Comparison of ENCODE assay signal across 7 mouse cellular contexts in genomic region chr7:30444154-30444970, GRCm38 (mm10). TPM values are rescaled to one million over a fixed set of nuclear protein-coding genes. Genes with fewer than 3 reads are reported as not detected.
A peak's percentile ranks its signal among the peaks of the same experiment; 100 is the strongest.
DNase-seq lines count a peak whose midpoint lies in the region; ATAC-seq and TF ChIP-seq lines count a peak whose summit lies in the region.

No protein-coding gene starts in this region.

- H3K4me3 ChIP-seq in ES-Bruce4 (ENCODE audit: low read depth, low read length): peak overlapping the region; percentile 57
- H3K4me3 ChIP-seq in embryonic fibroblast, embryonic 13.5 days (ENCODE audit: insufficient read depth, low read length): peak overlapping the region; percentile 51
- peak overlapping the region; percentile 64 for H3K4me3 ChIP-seq in limb, embryonic 15.5 days
- peak overlapping the region; percentile 83 for H3K4me3 ChIP-seq in neural tube, embryonic 14.5 days (ENCODE audit: low read depth, low read length)

- H3K27me3 ChIP-seq in ES-Bruce4 (ENCODE audit: control insufficient read depth, insufficient read depth, low read length, poor library complexity, severe bottlenecking): no peaks in the 10 kb centered on the region
- peaks cover 17% of the 10 kb centered on the region; the same call in 1 of the 2 replicates for H3K27me3 ChIP-seq in limb, embryonic 15.5 days
- H3K27me3 ChIP-seq in neural tube, embryonic 14.5 days (ENCODE audit: control insufficient read depth, insufficient read depth, low read length): no peaks in the 10 kb centered on the region

- no peak for TF ChIP-seq EP300 in ES-Bruce4 (IDR thresholded peaks at IDR 0.05; ENCODE audit: insufficient read depth, low read depth, low read length)

- peak overlapping the region; percentile 92 for H3K4me2 ChIP-seq in limb, embryonic 15.5 days
- H3K4me2 ChIP-seq in neural tube, embryonic 14.5 days (ENCODE audit: low read depth, low read length): peak overlapping the region; percentile 93

- H3K4me1 ChIP-seq in ES-Bruce4 (ENCODE audit: control insufficient read depth, insufficient read depth, low read length): no peaks in the 10 kb centered on the region
- no peaks in the 10 kb centered on the region for H3K4me1 ChIP-seq in embryonic fibroblast, embryonic 13.5 days (ENCODE audit: control insufficient read depth, insufficient read depth, low read length)
- H3K4me1 ChIP-seq in limb, embryonic 15.5 days: peaks cover 18% of the 10 kb centered on the region
- H3K4me1 ChIP-seq in neural tube, embryonic 14.5 days (ENCODE audit: control insufficient read depth, insufficient read depth, low read length): peaks cover 8% of the 10 kb centered on the region

- DNase-seq in ZHBTc4 (ENCODE audit: low read depth, low spot score): peak; percentile 91
- peak; percentile 64 for DNase-seq in induced T-regulatory cell, adult 2 months (ENCODE audit: low read depth)
- no peak for DNase-seq in natural killer cell, adult 2 months (ENCODE audit: low spot score in 2 of 2)

- TF ChIP-seq CTCF in ES-Bruce4 (IDR thresholded peaks at IDR 0.05; ENCODE audit: low read depth, low read length): no peak
- no peak for TF ChIP-seq CTCF in embryonic fibroblast, embryonic 13.5 days (IDR thresholded peaks at IDR 0.05; ENCODE audit: borderline replicate concordance, insufficient read depth, low read length)

- no peak for TF ChIP-seq POLR2A in ES-Bruce4 (IDR thresholded peaks at IDR 0.05; ENCODE audit: insufficient read depth, low read length)
- no peak for TF ChIP-seq POLR2A in embryonic fibroblast, embryonic 13.5 days (IDR thresholded peaks at IDR 0.05; ENCODE audit: low read depth, low read length)

- under 1% methylated on average over 38 of the region's 38 CpGs for WGBS in limb, embryonic 15.5 days
- WGBS in neural tube, embryonic 14.5 days: under 1% methylated on average over 38 of the region's 38 CpGs

- H3K9ac ChIP-seq in ES-Bruce4 (ENCODE audit: low read depth, poor library complexity, severe bottlenecking): peak overlapping the region; percentile 29
- H3K9ac ChIP-seq in limb, embryonic 15.5 days: peak overlapping the region; percentile 63; the same call in 1 of the 2 replicates
- H3K9ac ChIP-seq in neural tube, embryonic 14.5 days (replicated peaks; ENCODE audit: low read depth, low read length): peak overlapping the region; percentile 96

- ATAC-seq in limb, embryonic 15.5 days (ENCODE audit: insufficient number of reproducible peaks, low FRiP score, low TSS enrichment, low read depth): no peak
- peak; percentile 44 for ATAC-seq in neural tube, embryonic 14.5 days (ENCODE audit: low read depth)

- H3K9me3 ChIP-seq in ES-Bruce4 (replicated peaks; ENCODE audit: control insufficient read depth, insufficient read depth, low read length, poor library complexity, severe bottlenecking): peaks cover 9% of the 10 kb centered on the region
- no peaks in the 10 kb centered on the region for H3K9me3 ChIP-seq in limb, embryonic 15.5 days
- no peaks in the 10 kb centered on the region for H3K9me3 ChIP-seq in neural tube, embryonic 14.5 days (ENCODE audit: control insufficient read depth, low read length)

- no peak overlapping the region for H3K27ac ChIP-seq in ES-Bruce4 (ENCODE audit: insufficient read depth, low read length)
- H3K27ac ChIP-seq in embryonic fibroblast, embryonic 13.5 days (ENCODE audit: insufficient read depth, low read length): no peak overlapping the region
- H3K27ac ChIP-seq in limb, embryonic 15.5 days: no peak overlapping the region
- H3K27ac ChIP-seq in neural tube, embryonic 14.5 days (ENCODE audit: low read depth, low read length): peak overlapping the region; percentile 97

- peaks cover 4% of the 10 kb centered on the region; the same call in 1 of the 2 replicates for H3K36me3 ChIP-seq in ES-Bruce4 (ENCODE audit: control insufficient read depth, insufficient read depth, low read length, poor library complexity, severe bottlenecking)
- H3K36me3 ChIP-seq in limb, embryonic 15.5 days: peaks cover 9% of the 10 kb centered on the region; the same call in 1 of the 2 replicates
- peaks cover 29% of the 10 kb centered on the region for H3K36me3 ChIP-seq in neural tube, embryonic 14.5 days (ENCODE audit: control insufficient read depth, insufficient read depth, low read length)

RNA-seq across cellular contexts. Expression of gene Aplp1, which starts 1.0 kb away (rescaled TPM):
- 70.6 and 78.2 TPM in 2 replicates for polyA plus RNA-seq in ES-Bruce4 (2011; ENCODE audit: insufficient read depth, insufficient read length, low read depth, missing spikeins)
- polyA plus RNA-seq in embryonic fibroblast, embryonic 13.5 days (2011; ENCODE audit: insufficient read length, low read depth, missing spikeins): 30.8 and 34.2 TPM in 2 replicates
- 28.6 and 32.7 TPM in 2 replicates for polyA plus RNA-seq in limb, embryonic 15.5 days (2015; fragmentation: Nextera tagmentation; extraction: Ambion mirVana)
- polyA plus RNA-seq in neural tube, embryonic 14.5 days (2014; fragmentation: Nextera tagmentation; extraction: Ambion mirVana): 641 and 675 TPM in 2 replicates

RNA-seq across cellular contexts. Expression of gene Kirrel2, which starts 13.1 kb away (rescaled TPM):
- polyA plus RNA-seq in ES-Bruce4 (2011; ENCODE audit: insufficient read depth, insufficient read length, low read depth, missing spikeins): 5.8 and 9.4 TPM in 2 replicates
- polyA plus RNA-seq in embryonic fibroblast, embryonic 13.5 days (2011; ENCODE audit: insufficient read length, low read depth, missing spikeins): not detected in 2 replicates
- 0.04 and 0.38 TPM in 2 replicates for polyA plus RNA-seq in limb, embryonic 15.5 days (2015; fragmentation: Nextera tagmentation; extraction: Ambion mirVana)
- 0.27 and 0.89 TPM in 2 replicates for polyA plus RNA-seq in neural tube, embryonic 14.5 days (2014; fragmentation: Nextera tagmentation; extraction: Ambion mirVana)

RNA-seq across cellular contexts. Expression of gene Nphs1, which starts 13.8 kb away (rescaled TPM):
- polyA plus RNA-seq in ES-Bruce4 (2011; ENCODE audit: insufficient read depth, insufficient read length, low read depth, missing spikeins): 27.5 and 30.9 TPM in 2 replicates
- polyA plus RNA-seq in embryonic fibroblast, embryonic 13.5 days (2011; ENCODE audit: insufficient read length, low read depth, missing spikeins): not detected in 2 replicates
- 0.07 TPM in 1 of 2 replicates, not detected in the other for polyA plus RNA-seq in limb, embryonic 15.5 days (2015; fragmentation: Nextera tagmentation; extraction: Ambion mirVana)
- polyA plus RNA-seq in neural tube, embryonic 14.5 days (2014; fragmentation: Nextera tagmentation; extraction: Ambion mirVana): 0.30 TPM in 1 of 2 replicates, not detected in the other

RNA-seq across cellular contexts. Expression of gene Nfkbid, which starts 22.8 kb away (rescaled TPM):
- 4.1 TPM in 2 replicates for polyA plus RNA-seq in ES-Bruce4 (2011; ENCODE audit: insufficient read depth, insufficient read length, low read depth, missing spikeins)
- polyA plus RNA-seq in embryonic fibroblast, embryonic 13.5 days (2011; ENCODE audit: insufficient read length, low read depth, missing spikeins): 0.42 and 1.1 TPM in 2 replicates
- 1.4 and 2.1 TPM in 2 replicates for polyA plus RNA-seq in limb, embryonic 15.5 days (2015; fragmentation: Nextera tagmentation; extraction: Ambion mirVana)
- polyA plus RNA-seq in neural tube, embryonic 14.5 days (2014; fragmentation: Nextera tagmentation; extraction: Ambion mirVana): 2.5 and 3.1 TPM in 2 replicates

RNA-seq across cellular contexts. Expression of gene Hcst, which starts 24.7 kb away (rescaled TPM):
- not detected in 2 replicates for polyA plus RNA-seq in ES-Bruce4 (2011; ENCODE audit: insufficient read depth, insufficient read length, low read depth, missing spikeins)
- not detected in 2 replicates for polyA plus RNA-seq in embryonic fibroblast, embryonic 13.5 days (2011; ENCODE audit: insufficient read length, low read depth, missing spikeins)
- polyA plus RNA-seq in limb, embryonic 15.5 days (2015; fragmentation: Nextera tagmentation; extraction: Ambion mirVana): 2.7 and 3.3 TPM in 2 replicates
- 1.1 TPM in 1 of 2 replicates, not detected in the other for polyA plus RNA-seq in neural tube, embryonic 14.5 days (2014; fragmentation: Nextera tagmentation; extraction: Ambion mirVana)

Comparison
In these comparisons a context has a peak if more than half of its experiments do, and no peak if none do; other contexts are left out.
1. H3K9ac ChIP-seq: peak in every context shown above with its lines; median percentile 96 in neural tube, embryonic 14.5 days; 63 in limb, embryonic 15.5 days; 29 in ES-Bruce4.
2. DNase-seq: peak in ZHBTc4 (single experiment) and induced T-regulatory cell, adult 2 months (single experiment); none in natural killer cell, adult 2 months (0 of 2).
3. RNA of gene Nphs1, which starts 13.8 kb away (polyA plus RNA-seq): 27.5 to 30.9 TPM in ES-Bruce4; 0.30 TPM in neural tube, embryonic 14.5 days, 0.07 TPM in limb, embryonic 15.5 days and not detected in embryonic fibroblast, embryonic 13.5 days; every median in the first group is over 10 times any median in the second.
4. Peak in every context shown above with its lines, with median percentiles within 50 percentile points of each other: H3K4me3 ChIP-seq.